Comparison of ENCODE assay signal across 9 mouse cellular contexts in the genomic region with DNA sequence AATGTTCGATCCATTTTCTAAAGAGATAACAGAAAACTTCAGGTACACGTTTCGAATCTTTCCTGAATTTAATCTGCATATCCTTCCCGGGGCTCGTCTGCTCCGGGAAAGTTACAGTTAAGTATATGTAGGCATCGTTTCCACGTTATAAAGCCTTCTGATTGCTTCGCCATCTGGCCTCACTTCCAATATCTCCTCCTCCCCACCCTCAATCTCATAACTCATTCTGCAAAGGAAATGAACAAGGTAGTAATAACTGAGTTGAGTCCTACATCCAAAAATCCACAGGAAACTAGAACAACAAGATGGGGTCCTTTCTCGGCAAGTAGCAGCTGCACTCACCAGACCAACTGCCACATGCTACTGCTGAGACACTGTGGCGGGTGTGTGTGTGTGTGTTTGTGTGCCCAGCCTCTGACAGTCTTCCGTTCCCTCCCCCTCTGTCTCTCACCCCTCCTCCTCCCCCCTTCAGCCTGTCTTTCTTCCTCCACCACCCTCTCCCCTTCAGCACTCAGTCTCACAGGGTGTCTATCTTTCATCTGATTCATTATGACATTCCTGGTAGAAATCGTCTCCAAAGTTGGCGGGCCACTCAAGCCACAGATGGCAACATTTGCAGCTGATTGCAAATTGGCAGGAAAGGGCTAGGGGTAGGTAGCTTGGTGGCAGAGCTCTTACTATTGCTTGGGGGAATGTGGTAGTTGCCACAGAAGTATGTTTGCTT. TPM values are rescaled to one million over a fixed set of nuclear protein-coding genes. Genes with fewer than 3 reads are reported as not detected.
DNase-seq lines count a peak whose midpoint lies in the region; ATAC-seq lines count a peak whose summit lies in the region.
"Had no signal": no experiment of that assay in that cellular context is flagged by ENCODE, and none has a peak within 500 bp of the region (broad histone marks: within the 10 kb centered on the region; RNA-seq: fewer than 3 reads in every experiment).

No protein-coding gene starts in this region.

- peak; percentile 88 for DNase-seq in forebrain, embryonic 14.5 days (ENCODE audit: low spot score)
- DNase-seq in cerebellum, postnatal 10 days: peak; percentile 89 to 93
- DNase-seq in layer of hippocampus, postnatal 10 days (ENCODE audit: low spot score in 2 of 2): peak; percentile 59 to 64
- DNase-seq in right cerebral cortex, postnatal 36 days (ENCODE audit: low spot score in 2 of 2): peak; percentile 32
- no peak for DNase-seq in lung, postnatal 4 days
- no peak for DNase-seq in urinary bladder, adult 2 months (ENCODE audit: low spot score)
- DNase-seq: kidney, postnatal 4 days had no signal

- no peak overlapping the region for H3K4me3 ChIP-seq in forebrain, embryonic 14.5 days (ENCODE audit: low read depth, low read length)
- no peak overlapping the region for H3K4me3 ChIP-seq in forebrain, embryonic 12.5 days (replicated peaks)
- no peak overlapping the region for H3K4me3 ChIP-seq in midbrain, embryonic 16.5 days (ENCODE audit: low read depth, low read length)

- 64% methylated on average over 14 of the region's 14 CpGs for WGBS in forebrain, embryonic 14.5 days
- WGBS in forebrain, embryonic 12.5 days: 87% methylated on average over 14 of the region's 14 CpGs
- 86% methylated on average over 14 of the region's 14 CpGs for WGBS in midbrain, embryonic 16.5 days

- no peaks in the 10 kb centered on the region for H3K4me1 ChIP-seq in forebrain, embryonic 14.5 days (ENCODE audit: control insufficient read depth, insufficient read depth, low read length)
- peaks cover 6% of the 10 kb centered on the region; the same call in 1 of the 2 replicates for H3K4me1 ChIP-seq in forebrain, embryonic 12.5 days
- peaks cover 4% of the 10 kb centered on the region; the same call in 1 of the 2 replicates for H3K4me1 ChIP-seq in midbrain, embryonic 16.5 days (ENCODE audit: control insufficient read depth, insufficient read depth, low read length)

- H3K9me3 ChIP-seq in forebrain, embryonic 14.5 days (replicated peaks; ENCODE audit: control insufficient read depth, low read length): no peaks in the 10 kb centered on the region
- H3K9me3 ChIP-seq in forebrain, embryonic 12.5 days: no peaks in the 10 kb centered on the region
- no peaks in the 10 kb centered on the region for H3K9me3 ChIP-seq in midbrain, embryonic 16.5 days (replicated peaks; ENCODE audit: control insufficient read depth, low read length, poor library complexity, severe bottlenecking)

- H3K4me2 ChIP-seq in forebrain, embryonic 14.5 days (ENCODE audit: low read length): no peak overlapping the region
- H3K4me2 ChIP-seq in forebrain, embryonic 12.5 days: no peak overlapping the region
- no peak overlapping the region for H3K4me2 ChIP-seq in midbrain, embryonic 16.5 days (ENCODE audit: low read length)

- no peak overlapping the region for H3K9ac ChIP-seq in forebrain, embryonic 14.5 days (ENCODE audit: low read length)
- no peak overlapping the region for H3K9ac ChIP-seq in forebrain, embryonic 12.5 days
- no peak overlapping the region for H3K9ac ChIP-seq in midbrain, embryonic 16.5 days (ENCODE audit: low read depth, low read length)

- H3K27me3 ChIP-seq in forebrain, embryonic 14.5 days (replicated peaks; ENCODE audit: control insufficient read depth, insufficient read depth, low read length): no peaks in the 10 kb centered on the region
- H3K27me3 ChIP-seq in forebrain, embryonic 12.5 days: no peaks in the 10 kb centered on the region
- no peaks in the 10 kb centered on the region for H3K27me3 ChIP-seq in midbrain, embryonic 16.5 days (ENCODE audit: control insufficient read depth, insufficient read depth, low read depth, low read length)

- H3K36me3 ChIP-seq in forebrain, embryonic 14.5 days (ENCODE audit: control insufficient read depth, insufficient read depth, low read length): no peaks in the 10 kb centered on the region
- H3K36me3 ChIP-seq in forebrain, embryonic 12.5 days (replicated peaks): no peaks in the 10 kb centered on the region
- no peaks in the 10 kb centered on the region for H3K36me3 ChIP-seq in midbrain, embryonic 16.5 days (ENCODE audit: control insufficient read depth, insufficient read depth, low read length)

- peak overlapping the region; percentile 82 for H3K27ac ChIP-seq in forebrain, embryonic 14.5 days (ENCODE audit: low read depth, low read length)
- H3K27ac ChIP-seq in forebrain, embryonic 12.5 days: no peak overlapping the region
- H3K27ac ChIP-seq in midbrain, embryonic 16.5 days (ENCODE audit: low read length): no peak overlapping the region

- peak; percentile 91 for ATAC-seq in forebrain, embryonic 14.5 days
- no peak for ATAC-seq in forebrain, embryonic 12.5 days (ENCODE audit: low FRiP score)
- ATAC-seq in midbrain, embryonic 16.5 days: no peak

RNA-seq across cellular contexts. Expression of a gene that starts 28.0 kb away (rescaled TPM):
- polyA plus RNA-seq in forebrain, embryonic 14.5 days (2014; fragmentation: Nextera tagmentation; extraction: Ambion mirVana): 2.6 and 4.0 TPM in 2 replicates
- 2.8 and 2.9 TPM in 2 replicates for polyA plus RNA-seq in forebrain, embryonic 12.5 days (2016; fragmentation: Nextera tagmentation; extraction: Ambion mirVana)
- 1 to 10 TPM; 5.6 to 6.1 TPM for total RNA-seq in layer of hippocampus, postnatal 10 days (2021)
- 20.3 and 25.3 TPM in 2 replicates for polyA plus RNA-seq in urinary bladder, adult 2 months (2012; rRNA removed)
- 0.63 and 0.68 TPM in 2 replicates for polyA plus RNA-seq in midbrain, embryonic 16.5 days (2015; fragmentation: Nextera tagmentation; extraction: Ambion mirVana)

RNA-seq across cellular contexts. Expression of a gene that starts 32.8 kb away (rescaled TPM):
- polyA plus RNA-seq in forebrain, embryonic 14.5 days (2014; fragmentation: Nextera tagmentation; extraction: Ambion mirVana): 226 and 231 TPM in 2 replicates
- polyA plus RNA-seq in forebrain, embryonic 12.5 days (2016; fragmentation: Nextera tagmentation; extraction: Ambion mirVana): 295 and 311 TPM in 2 replicates
- total RNA-seq in layer of hippocampus, postnatal 10 days (2021): 10 to 100 TPM; 80.4 to 84.4 TPM
- 32.9 and 33.5 TPM in 2 replicates for polyA plus RNA-seq in urinary bladder, adult 2 months (2012; rRNA removed)
- polyA plus RNA-seq in midbrain, embryonic 16.5 days (2015; fragmentation: Nextera tagmentation; extraction: Ambion mirVana): 147 and 161 TPM in 2 replicates

RNA-seq across cellular contexts. Expression of a gene that starts 33.5 kb away (rescaled TPM):
- 38.3 and 48.4 TPM in 2 replicates for polyA plus RNA-seq in forebrain, embryonic 14.5 days (2014; fragmentation: Nextera tagmentation; extraction: Ambion mirVana)
- 46.9 and 50.0 TPM in 2 replicates for polyA plus RNA-seq in forebrain, embryonic 12.5 days (2016; fragmentation: Nextera tagmentation; extraction: Ambion mirVana)
- total RNA-seq in layer of hippocampus, postnatal 10 days (2021): 10 to 100 TPM; 41.8 to 42.0 TPM
- 19.9 and 21.6 TPM in 2 replicates for polyA plus RNA-seq in urinary bladder, adult 2 months (2012; rRNA removed)
- 39.2 and 47.9 TPM in 2 replicates for polyA plus RNA-seq in midbrain, embryonic 16.5 days (2015; fragmentation: Nextera tagmentation; extraction: Ambion mirVana)

RNA-seq across cellular contexts. Expression of a gene that starts 39.4 kb away (rescaled TPM):
- polyA plus RNA-seq in forebrain, embryonic 14.5 days (2014; fragmentation: Nextera tagmentation; extraction: Ambion mirVana): 34.4 and 35.7 TPM in 2 replicates
- polyA plus RNA-seq in forebrain, embryonic 12.5 days (2016; fragmentation: Nextera tagmentation; extraction: Ambion mirVana): 35.7 and 40.6 TPM in 2 replicates
- 10 to 100 TPM; 13.4 to 18.8 TPM for total RNA-seq in layer of hippocampus, postnatal 10 days (2021)
- polyA plus RNA-seq in urinary bladder, adult 2 months (2012; rRNA removed): 26.1 and 38.6 TPM in 2 replicates
- 35.4 and 35.5 TPM in 2 replicates for polyA plus RNA-seq in midbrain, embryonic 16.5 days (2015; fragmentation: Nextera tagmentation; extraction: Ambion mirVana)

Comparison
In these comparisons a context has a peak if more than half of its experiments do, and no peak if none do; other contexts are left out.
1. DNase-seq: peak in forebrain, embryonic 14.5 days (single experiment), cerebellum, postnatal 10 days (2 of 2), layer of hippocampus, postnatal 10 days (2 of 2) and right cerebral cortex, postnatal 36 days (2 of 2); none in lung, postnatal 4 days (0 of 2) and urinary bladder, adult 2 months (single experiment).